ENCODE assay signal across 13 mouse cellular contexts in genomic region chr4:44084602-44085325, GRCm38 (mm10). TPM values are rescaled to one million over a fixed set of nuclear protein-coding genes. Genes with fewer than 3 reads are reported as not detected.
DNase-seq lines count a peak whose midpoint lies in the region; ATAC-seq lines count a peak whose summit lies in the region.
"Had no signal": no experiment of that assay in that cellular context is flagged by ENCODE, and none has a peak within 500 bp of the region (broad histone marks: within the 10 kb centered on the region; RNA-seq: fewer than 3 reads in every experiment).

No protein-coding gene starts in this region.

- no peaks in the 10 kb centered on the region for H3K27me3 ChIP-seq in kidney, embryonic 14.5 days (ENCODE audit: control insufficient read depth, insufficient read depth, low read length)
- H3K27me3 ChIP-seq in midbrain, embryonic 11.5 days (ENCODE audit: control insufficient read depth, insufficient read depth, low read length) = no peaks in the 10 kb centered on the region
- no peaks in the 10 kb centered on the region for H3K27me3 ChIP-seq in midbrain, embryonic 14.5 days (ENCODE audit: control insufficient read depth, insufficient read depth, low read length)
- H3K27me3 ChIP-seq in intestine, embryonic 16.5 days (replicated peaks; ENCODE audit: control insufficient read depth, insufficient read depth, low read length) = no peaks in the 10 kb centered on the region
- no peaks in the 10 kb centered on the region for H3K27me3 ChIP-seq in stomach, embryonic 16.5 days (ENCODE audit: control insufficient read depth, insufficient read depth, low read length)

- H3K4me3 ChIP-seq in kidney, embryonic 14.5 days (ENCODE audit: low read length) = no peak overlapping the region
- no peak overlapping the region for H3K4me3 ChIP-seq in midbrain, embryonic 11.5 days (ENCODE audit: low read depth, low read length)
- H3K4me3 ChIP-seq in midbrain, embryonic 14.5 days (replicated peaks; ENCODE audit: low read depth, low read length) = no peak overlapping the region
- H3K4me3 ChIP-seq in intestine, embryonic 16.5 days (ENCODE audit: low read length) = peak overlapping the region; percentile 9
- no peak overlapping the region for H3K4me3 ChIP-seq in stomach, embryonic 16.5 days (replicated peaks; ENCODE audit: low read length)

- 85% methylated on average over 13 of the region's 13 CpGs for WGBS in kidney, embryonic 14.5 days
- WGBS in midbrain, embryonic 11.5 days = 85% methylated on average over 13 of the region's 13 CpGs
- WGBS in midbrain, embryonic 14.5 days = 86% methylated on average over 13 of the region's 13 CpGs
- WGBS in intestine, embryonic 16.5 days = 69% methylated on average over 13 of the region's 13 CpGs
- 79% methylated on average over 13 of the region's 13 CpGs for WGBS in stomach, embryonic 16.5 days

- H3K4me2 ChIP-seq in kidney, embryonic 14.5 days (replicated peaks; ENCODE audit: low read depth, low read length) = peak overlapping the region; percentile 21; the same call in 1 of the 2 replicates
- H3K4me2 ChIP-seq in midbrain, embryonic 11.5 days = no peak overlapping the region
- no peak overlapping the region for H3K4me2 ChIP-seq in midbrain, embryonic 14.5 days (ENCODE audit: low read length)
- peak overlapping the region; percentile 43 for H3K4me2 ChIP-seq in intestine, embryonic 16.5 days (ENCODE audit: low read depth, low read length)
- H3K4me2 ChIP-seq in stomach, embryonic 16.5 days (ENCODE audit: low read depth, low read length) = peak overlapping the region; percentile 33

- H3K9me3 ChIP-seq in kidney, embryonic 14.5 days (ENCODE audit: control insufficient read depth, low read length) = no peaks in the 10 kb centered on the region
- no peaks in the 10 kb centered on the region for H3K9me3 ChIP-seq in midbrain, embryonic 11.5 days (ENCODE audit: control insufficient read depth, low read length)
- no peaks in the 10 kb centered on the region for H3K9me3 ChIP-seq in midbrain, embryonic 14.5 days (ENCODE audit: control insufficient read depth, low read length)
- no peaks in the 10 kb centered on the region for H3K9me3 ChIP-seq in intestine, embryonic 16.5 days (ENCODE audit: control insufficient read depth, low read length)
- H3K9me3 ChIP-seq in stomach, embryonic 16.5 days (replicated peaks; ENCODE audit: control insufficient read depth, low read length) = no peaks in the 10 kb centered on the region

- intact Hi-C loops in left cerebral cortex, postnatal 4 days (cut with DNase I) = no loop called here

- no peak overlapping the region for H3K27ac ChIP-seq in kidney, embryonic 14.5 days (ENCODE audit: low read depth, low read length)
- no peak overlapping the region for H3K27ac ChIP-seq in midbrain, embryonic 11.5 days (ENCODE audit: low read depth, low read length)
- no peak overlapping the region for H3K27ac ChIP-seq in midbrain, embryonic 14.5 days (replicated peaks; ENCODE audit: low read depth, low read length)
- H3K27ac ChIP-seq in intestine, embryonic 16.5 days (ENCODE audit: low read length) = peak overlapping the region; percentile 13; the same call in 1 of the 2 replicates
- H3K27ac ChIP-seq in stomach, embryonic 16.5 days (ENCODE audit: low read length) = no peak overlapping the region

- no peak overlapping the region for H3K9ac ChIP-seq in kidney, embryonic 14.5 days (ENCODE audit: low read depth, low read length)
- no peak overlapping the region for H3K9ac ChIP-seq in midbrain, embryonic 11.5 days (ENCODE audit: low read length)
- no peak overlapping the region for H3K9ac ChIP-seq in midbrain, embryonic 14.5 days (replicated peaks; ENCODE audit: low read length)
- peak overlapping the region; percentile 30; the same call in 1 of the 2 replicates for H3K9ac ChIP-seq in intestine, embryonic 16.5 days (ENCODE audit: low read depth, low read length)
- H3K9ac ChIP-seq in stomach, embryonic 16.5 days (ENCODE audit: low read length) = no peak overlapping the region

- H3K36me3 ChIP-seq in kidney, embryonic 14.5 days (ENCODE audit: control insufficient read depth, insufficient read depth, low read length) = no peaks in the 10 kb centered on the region
- no peaks in the 10 kb centered on the region for H3K36me3 ChIP-seq in midbrain, embryonic 11.5 days (ENCODE audit: control insufficient read depth, insufficient read depth, low read length)
- no peaks in the 10 kb centered on the region for H3K36me3 ChIP-seq in midbrain, embryonic 14.5 days (ENCODE audit: control insufficient read depth, insufficient read depth, low read length)
- no peaks in the 10 kb centered on the region for H3K36me3 ChIP-seq in intestine, embryonic 16.5 days (ENCODE audit: control insufficient read depth, insufficient read depth, low read length)
- H3K36me3 ChIP-seq in stomach, embryonic 16.5 days (ENCODE audit: control insufficient read depth, insufficient read depth, low read length) = no peaks in the 10 kb centered on the region

- no peak for ATAC-seq in kidney, embryonic 14.5 days (ENCODE audit: low FRiP score, low TSS enrichment)
- ATAC-seq in midbrain, embryonic 11.5 days (ENCODE audit: low FRiP score) = no peak
- no peak for ATAC-seq in midbrain, embryonic 14.5 days (ENCODE audit: low FRiP score, low TSS enrichment)
- ATAC-seq in intestine, embryonic 16.5 days = peak; percentile 79
- no peak for ATAC-seq in stomach, embryonic 16.5 days (ENCODE audit: insufficient read depth, low FRiP score)
- ATAC-seq: forebrain, embryonic 14.5 days; midbrain, embryonic 16.5 days had no signal

- no peak for DNase-seq in kidney, postnatal 25 days
- DNase-seq in midbrain, embryonic 11.5 days (ENCODE audit: low spot score, missing footprints) = peak; percentile 21
- DNase-seq in midbrain, embryonic 14.5 days = no peak
- DNase-seq in left cerebral cortex, postnatal 4 days = no peak
- DNase-seq: adrenal gland, postnatal 36 days; cerebellum, adult 11-12 months; gastrocnemius, postnatal 36 days; right cerebral cortex, postnatal 25 days had no signal

- H3K4me1 ChIP-seq in kidney, embryonic 14.5 days (ENCODE audit: control insufficient read depth, insufficient read depth, low read length) = no peaks in the 10 kb centered on the region
- no peaks in the 10 kb centered on the region for H3K4me1 ChIP-seq in midbrain, embryonic 11.5 days (ENCODE audit: control insufficient read depth, insufficient read depth, low read length)
- H3K4me1 ChIP-seq in midbrain, embryonic 14.5 days (ENCODE audit: control insufficient read depth, insufficient read depth, low read length) = no peaks in the 10 kb centered on the region
- 0 out of 2 replicates have a peak, but pooled peaks cover 3% of the 10 kb centered on the region for H3K4me1 ChIP-seq in intestine, embryonic 16.5 days (ENCODE audit: control insufficient read depth, insufficient read depth, low read length)
- H3K4me1 ChIP-seq in stomach, embryonic 16.5 days (ENCODE audit: control insufficient read depth, insufficient read depth, low read length) = no peaks in the 10 kb centered on the region

RNA-seq across cellular contexts. Expression of gene Gne, which starts 0.8 kb away (rescaled TPM):
- 14.4 and 23.2 TPM in 2 replicates for polyA plus RNA-seq in kidney, embryonic 14.5 days (2014; fragmentation: Nextera tagmentation; extraction: Ambion mirVana)
- polyA plus RNA-seq in midbrain, embryonic 11.5 days (2014; fragmentation: Nextera tagmentation; extraction: Ambion mirVana) = 15.1 and 18.1 TPM in 2 replicates
- 21.9 and 29.5 TPM in 2 replicates for polyA plus RNA-seq in midbrain, embryonic 14.5 days (2014; fragmentation: Nextera tagmentation; extraction: Ambion mirVana)
- polyA plus RNA-seq in intestine, embryonic 16.5 days (2015; fragmentation: Nextera tagmentation; extraction: Ambion mirVana) = 50.4 and 57.2 TPM in 2 replicates
- polyA plus RNA-seq in stomach, embryonic 16.5 days (2015; fragmentation: Nextera tagmentation; extraction: Ambion mirVana) = 30.0 and 33.1 TPM in 2 replicates
- total RNA-seq in left cerebral cortex, postnatal 4 days (2021) = 10 to 100 TPM; 46.3 to 51.6 TPM

Comparison
In these comparisons a context has a peak if more than half of its experiments do, and no peak if none do; other contexts are left out.
1. H3K4me2 ChIP-seq: peak in kidney, embryonic 14.5 days (single experiment), intestine, embryonic 16.5 days (single experiment) and stomach, embryonic 16.5 days (single experiment); none in midbrain, embryonic 11.5 days (single experiment) and midbrain, embryonic 14.5 days (single experiment).